Mouse (Mus musculus): Measurements from ENCODE around the gene Maz.

Maz gene

DNA sequence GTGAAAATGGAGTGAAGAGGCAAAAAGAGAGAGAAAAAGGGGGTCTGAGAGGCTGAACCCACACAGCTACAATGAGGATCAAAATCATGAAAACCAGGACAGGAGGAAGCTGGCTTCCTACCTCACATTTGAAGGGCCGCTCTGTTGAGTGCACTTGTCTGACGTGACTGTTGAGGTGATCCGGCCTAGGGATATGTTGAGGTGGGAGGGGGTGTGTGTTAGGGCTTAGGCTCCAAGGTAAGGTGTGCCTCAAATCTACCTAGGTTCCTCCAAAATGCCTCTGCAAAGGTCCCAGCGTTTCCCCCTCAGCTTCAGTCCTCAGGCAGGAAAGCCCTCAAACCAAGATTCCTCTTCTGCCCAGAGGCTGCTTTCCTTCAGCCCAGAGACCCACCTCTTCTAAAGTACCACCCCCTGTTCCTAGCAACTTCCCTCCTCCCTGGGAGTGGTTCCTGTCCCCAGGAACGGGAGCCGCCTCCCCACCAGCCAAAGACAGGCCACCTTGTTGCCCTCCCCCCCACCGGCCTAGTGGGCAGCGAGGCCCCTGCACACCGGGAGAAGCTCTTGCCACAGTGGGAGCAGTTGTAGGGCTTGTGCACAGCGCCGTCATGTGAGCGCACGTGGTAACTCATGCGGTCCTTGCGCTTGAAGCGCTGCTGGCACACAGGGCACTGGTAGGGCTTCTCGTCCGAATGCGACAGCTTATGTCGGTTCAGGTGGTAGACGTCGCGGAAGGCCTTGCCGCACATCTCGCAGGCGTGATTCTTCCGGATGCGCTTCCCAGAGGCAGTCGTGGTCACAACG lies 1.9 kb downstream of the Maz start:
- CTCF ChIA-PET: interaction anchor here (0.6 to 4.5 kb wide), 7 partner anchors 8 to 209 kb away, joined by 3 to 44 read pairs (median 7); partner anchors contain the start of genes Pagr1a (in 4 of the 4) and Pagr1b (in 3 of the 4)
- POLR2A ChIA-PET: interaction anchor here (0.5 to 7.5 kb wide), 45 partner anchors 8 to 631 kb away, joined by 3 to 280 read pairs (median 5); partner anchors contain the start of genes Pagr1a (in 4 of the 4), Pagr1b (in 4 of the 4), Fam57b (in 3 of the 4) and Kif22 (in 3 of the 4)

DNA sequence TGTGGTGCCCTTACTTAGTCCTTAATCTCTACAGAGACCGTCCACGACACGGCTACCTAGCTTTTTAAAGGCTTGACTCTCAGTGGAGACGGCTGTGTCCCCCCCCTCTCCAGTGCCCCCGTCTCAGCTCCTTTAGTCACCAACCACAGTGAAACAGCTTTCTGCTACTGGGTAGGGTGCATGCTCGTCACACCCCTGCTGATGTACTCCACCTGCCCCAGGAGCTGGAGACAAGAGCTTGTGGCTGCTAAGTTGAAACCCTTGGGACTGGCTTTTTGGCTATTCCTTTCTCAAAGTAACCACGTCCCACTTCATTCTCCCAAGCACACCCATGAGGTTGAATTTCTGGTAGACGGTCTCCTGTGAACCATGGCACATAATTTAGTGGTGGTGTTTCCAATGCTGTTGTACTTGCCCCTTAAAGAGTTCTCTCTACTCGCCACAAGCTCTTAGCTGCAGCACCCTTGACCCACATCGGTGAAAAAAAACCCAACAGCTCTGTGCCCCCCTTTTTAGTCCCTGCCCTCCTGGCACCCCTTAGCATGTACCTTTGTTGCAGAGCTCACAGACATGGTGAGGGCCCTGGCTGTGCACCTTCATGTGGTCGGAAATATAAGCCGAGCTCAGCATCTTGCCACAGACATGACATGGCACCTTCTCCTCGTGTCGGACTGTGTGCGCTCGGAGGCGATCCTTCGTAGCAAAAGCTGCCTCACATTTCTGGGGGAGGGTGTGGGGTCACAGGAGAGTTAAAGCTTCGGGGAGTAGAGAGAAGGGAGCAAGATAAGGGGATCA lies 2.7 kb downstream of the Maz start:
- ChIA-PET CTCF (interaction anchor here in 2 of 4 experiments (0.7 to 4.5 kb wide), 4 partner anchors 8 to 262 kb away, joined by 3 to 44 read pairs (median 6); partner anchors contain the start of genes Pagr1a (in 1 of the 2) and Pagr1b (in 1 of the 2)), POLR2A (interaction anchor here in 3 of 4 experiments (0.5 to 7.5 kb wide), 33 partner anchors 9 to 242 kb away, joined by 3 to 280 read pairs (median 4); partner anchors contain the start of genes Kif22 (in 3 of the 3), Fam57b (in 2 of the 3), Mvp (in 2 of the 3) and Pagr1a (in 2 of the 3))

GRCm38 (mm10) chr7:127023272-127023691 lies 3.6 kb downstream of the Maz start:
- ChIA-PET CTCF (interaction anchor here in 2 of 4 experiments (0.5 to 0.6 kb wide), 2 partner anchors 60 to 80 kb away, joined by 4 read pairs; no protein-coding TSS in a partner anchor), POLR2A (interaction anchor here in 2 of 4 experiments (0.7 to 7.5 kb wide), 13 partner anchors 8 to 238 kb away, joined by 3 to 280 read pairs (median 14); partner anchors contain the start of genes Fam57b (in 2 of the 2), Kif22 (in 2 of the 2), Mvp (in 2 of the 2) and Pagr1a (in 2 of the 2))

DNA sequence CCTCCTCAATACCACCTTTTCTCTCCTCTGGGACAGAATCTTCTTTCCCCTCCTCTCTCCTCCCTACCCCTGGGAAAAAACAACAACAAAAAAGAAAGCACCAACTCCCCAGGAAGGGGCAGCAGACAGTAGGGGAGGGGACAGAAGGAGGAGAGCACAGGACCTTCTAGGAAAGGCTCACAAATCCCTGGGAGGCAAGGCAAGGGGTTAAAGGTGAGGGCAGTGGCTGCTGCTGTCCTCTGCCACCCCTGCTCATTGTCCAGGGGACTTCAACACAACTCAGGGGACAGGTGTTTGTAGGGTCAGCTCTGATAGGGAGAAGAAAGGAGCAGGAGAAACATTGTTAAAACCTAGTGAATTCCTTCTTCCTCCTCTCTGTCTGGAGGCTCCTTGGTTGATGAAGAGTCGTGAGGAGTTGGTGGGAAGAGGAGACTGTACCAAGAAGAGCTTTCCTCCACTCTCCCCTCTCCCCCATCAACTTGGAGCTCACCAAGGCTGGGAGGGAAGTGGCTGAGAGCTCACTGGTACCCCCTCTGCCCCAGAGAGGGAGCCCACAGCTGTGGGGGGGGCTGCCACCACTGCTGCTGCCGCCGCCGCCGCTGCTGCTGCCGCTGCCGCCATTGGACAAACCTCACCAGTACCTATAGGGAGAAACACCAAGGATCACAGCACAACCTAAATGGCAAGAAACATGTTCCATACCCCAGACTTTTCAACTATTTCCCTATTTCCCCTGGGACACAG lies 4.1 kb downstream of the Maz start:
- POLR2A ChIA-PET: interaction anchor here in 3 of 4 experiments (1.0 to 7.5 kb wide), 12 partner anchors 8 to 229 kb away, joined by 3 to 280 read pairs (median 4); partner anchors contain the start of genes Mvp (in 2 of the 3), Pagr1a (in 2 of the 3) and Pagr1b (in 2 of the 3)
- CTCF ChIA-PET: interaction anchor here in 2 of 4 experiments (0.5 to 0.6 kb wide), 2 partner anchors 61 to 81 kb away, joined by 4 read pairs; no protein-coding TSS in a partner anchor

GRCm38 (mm10) chr7:127021563-127022527 lies 5.0 kb downstream of the Maz start:
- CTCF ChIA-PET: interaction anchor here in 1 of 4 experiments (0.8 kb wide), 1 partner anchor 329 kb away, joined by 3 read pairs; no protein-coding TSS in a partner anchor
- POLR2A ChIA-PET: interaction anchor here in 3 of 4 experiments (0.7 to 7.5 kb wide), 25 partner anchors 8 to 235 kb away, joined by 3 to 280 read pairs (median 4); partner anchors contain the start of genes AI467606 (in 1 of the 3), Cd2bp2 (in 1 of the 3), Fam57b (in 1 of the 3) and Hirip3 (in 1 of the 3)

DNA sequence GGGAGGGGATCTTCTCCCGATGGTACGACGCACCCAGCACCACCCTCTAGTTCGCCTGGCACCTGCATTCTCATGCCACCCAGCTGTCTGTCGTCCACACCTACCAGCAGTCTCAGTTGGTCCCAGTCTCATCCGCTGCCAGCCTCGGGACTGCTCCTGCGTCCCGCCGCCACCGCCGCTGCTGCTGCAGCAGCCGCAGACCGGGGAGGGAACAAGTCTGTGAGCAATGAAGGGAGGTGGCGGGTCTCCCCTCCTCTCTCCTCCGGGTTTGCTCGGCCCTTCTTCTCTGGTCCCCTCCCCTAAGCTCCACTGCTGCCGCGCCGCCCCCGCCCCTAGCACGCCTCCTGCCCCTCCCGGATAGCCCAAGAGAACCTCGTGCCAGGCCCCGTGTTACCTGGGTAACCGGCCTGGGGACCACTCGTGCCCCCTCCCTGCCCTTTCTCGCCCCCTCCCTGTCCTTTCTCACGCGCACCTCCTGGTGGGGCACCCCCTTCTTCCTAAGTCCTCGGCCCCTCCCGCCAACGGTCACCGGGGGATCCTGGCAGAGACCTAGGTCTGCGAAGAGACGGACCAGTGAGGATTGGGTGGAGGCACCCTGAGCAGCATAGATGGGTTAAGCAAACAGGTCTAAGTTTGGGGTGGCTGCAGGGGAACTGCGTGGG lies 5.8 kb downstream of the Maz start, which contains the start of the genes Gm42742 and Prrt2:
Gene Gm42742, minus strand, starts transcription at position 197 of the 662 bp plus-strand sequence.
Gene Prrt2, minus strand, starts transcription at position 311 of the 662 bp plus-strand sequence.
- CTCF ChIA-PET: interaction anchor here in 1 of 4 experiments (0.5 to 1.6 kb wide), 3 partner anchors 12 to 329 kb away, joined by 3 read pairs; no protein-coding TSS in a partner anchor
- POLR2A ChIA-PET: interaction anchor here in 3 of 4 experiments (0.7 to 7.5 kb wide), 22 partner anchors 8 to 235 kb away, joined by 3 to 280 read pairs (median 4); partner anchors contain the start of genes AI467606 (in 1 of the 3), Cd2bp2 (in 1 of the 3), Fam57b (in 1 of the 3) and Hirip3 (in 1 of the 3)

DNA sequence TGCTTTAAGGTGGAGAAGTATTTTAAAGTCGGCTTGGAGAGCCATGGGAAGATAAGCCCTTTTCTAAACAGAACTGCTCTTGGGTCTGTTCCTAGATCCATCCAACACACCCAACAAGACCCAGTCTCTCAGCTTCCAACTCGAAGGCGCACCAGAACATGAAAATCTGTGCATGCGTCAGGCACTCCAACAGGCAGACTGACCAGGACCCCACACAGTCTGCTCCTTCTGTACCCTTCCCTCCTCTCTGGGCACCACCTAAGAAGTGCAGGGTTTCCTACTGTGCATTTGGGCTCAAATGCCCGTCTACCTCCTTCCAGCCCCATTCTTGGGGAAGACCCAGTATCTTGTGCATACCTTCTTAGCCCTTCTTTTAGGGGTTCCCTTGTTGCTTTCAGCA lies 6.3 kb downstream of the Maz start:
- ChIA-PET CTCF (interaction anchor here in 1 of 4 experiments (0.5 to 1.6 kb wide), 2 partner anchors 11 to 58 kb away, joined by 3 read pairs; no protein-coding TSS in a partner anchor), POLR2A (interaction anchor here in 3 of 4 experiments (1.1 to 3.1 kb wide), 8 partner anchors 9 to 222 kb away, joined by 3 to 15 read pairs (median 10); partner anchors contain the start of genes AI467606 (in 1 of the 3), Fam57b (in 1 of the 3) and Kif22 (in 1 of the 3))

GRCm38 (mm10) chr7:127020031-127020430 lies 6.8 kb downstream of the Maz start:
- CTCF ChIA-PET: interaction anchor here in 1 of 4 experiments (1.6 kb wide), 1 partner anchor 11 kb away, joined by 3 read pairs; no protein-coding TSS in a partner anchor
- POLR2A ChIA-PET: interaction anchor here in 2 of 4 experiments (1.2 to 3.1 kb wide), 4 partner anchors 11 to 222 kb away, joined by 4 to 15 read pairs (median 10); partner anchors contain the start of genes Fam57b (in 1 of the 2) and Kif22 (in 1 of the 2)

DNA sequence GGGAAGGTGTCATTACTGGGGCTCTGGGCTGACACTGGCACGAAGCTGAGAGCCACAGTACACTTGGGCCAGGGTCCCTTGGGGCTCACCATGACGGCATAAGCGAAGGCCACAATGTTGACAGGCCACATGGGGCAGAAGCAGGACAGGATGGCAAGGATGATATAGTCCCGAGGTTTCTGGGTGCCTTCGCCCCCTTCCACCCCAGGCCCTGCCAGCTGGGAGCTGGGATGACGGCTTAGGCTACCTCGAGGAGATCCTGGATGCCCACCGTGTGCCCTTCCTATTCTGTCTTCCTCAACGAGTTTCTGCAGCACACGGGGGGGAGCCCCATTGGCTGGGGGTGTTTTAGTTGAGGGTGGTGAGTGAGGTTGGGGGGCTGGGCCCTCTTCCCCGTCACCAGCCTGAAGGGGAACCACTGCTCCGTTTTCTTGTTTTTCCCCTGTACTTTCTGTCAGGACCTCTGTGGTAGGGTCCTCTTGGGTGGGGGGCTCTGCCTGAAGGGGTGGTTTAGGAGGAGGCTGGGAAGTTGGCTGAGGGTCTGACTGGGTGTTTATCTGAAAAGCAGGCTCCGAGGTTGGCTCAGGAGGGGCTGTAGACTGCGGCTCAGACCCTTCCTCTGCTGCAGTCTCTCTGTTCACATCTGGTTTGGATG lies 7.4 kb downstream of the Maz start:
- ChIA-PET CTCF (interaction anchor here in 1 of 4 experiments (1.6 kb wide), 1 partner anchor 10 kb away, joined by 3 read pairs; no protein-coding TSS in a partner anchor), POLR2A (interaction anchor here in 3 of 4 experiments (0.6 to 3.1 kb wide), 5 partner anchors 11 to 71 kb away, joined by 3 to 10 read pairs (median 4); partner anchors contain the start of gene Kif22 (in 1 of the 3))

GRCm38 (mm10) chr7:127018416-127019305 lies 8.2 kb downstream of the Maz start:
- POLR2A ChIA-PET: interaction anchor here in 3 of 4 experiments (0.6 to 13.6 kb wide), 7 partner anchors 6 to 172 kb away, joined by 3 to 280 read pairs (median 6); partner anchors contain the start of genes Maz (in 3 of the 3) and Prrt2 (in 1 of the 3)
- CTCF ChIA-PET: no interaction called here

DNA sequence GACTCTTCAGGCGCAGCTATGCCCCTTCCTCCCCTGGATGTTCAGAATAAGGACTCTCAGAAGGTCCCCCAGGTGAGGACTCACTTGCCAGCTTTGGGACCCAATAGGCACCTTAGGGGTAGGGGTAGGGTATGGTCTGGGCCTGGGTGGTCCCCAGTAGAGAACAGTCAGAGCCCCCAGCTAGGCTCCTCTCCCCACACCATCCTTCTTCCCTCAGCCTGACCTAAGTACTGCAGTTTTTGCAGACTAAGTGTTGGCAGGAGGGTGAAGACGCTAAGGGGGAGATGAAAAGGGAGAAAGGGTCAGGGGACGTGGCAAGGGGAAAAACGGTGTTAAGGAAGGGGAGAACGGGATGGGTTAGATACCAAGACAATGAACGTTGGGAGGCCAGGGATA lies 8.9 kb downstream of the Maz start:
- ChIA-PET CTCF (interaction anchor here in 3 of 4 experiments (0.7 to 3.0 kb wide), 9 partner anchors 8 to 543 kb away, joined by 3 to 44 read pairs (median 4); partner anchors contain the start of genes Maz (in 1 of the 3) and Sh2b1 (in 1 of the 3)), POLR2A (interaction anchor here (0.6 to 13.6 kb wide), 22 partner anchors 7 to 1561 kb away, joined by 3 to 280 read pairs (median 4); partner anchors contain the start of genes Maz (in 4 of the 4), Cd2bp2 (in 1 of the 4), Fam57b (in 1 of the 4) and Kat8 (in 1 of the 4))

DNA sequence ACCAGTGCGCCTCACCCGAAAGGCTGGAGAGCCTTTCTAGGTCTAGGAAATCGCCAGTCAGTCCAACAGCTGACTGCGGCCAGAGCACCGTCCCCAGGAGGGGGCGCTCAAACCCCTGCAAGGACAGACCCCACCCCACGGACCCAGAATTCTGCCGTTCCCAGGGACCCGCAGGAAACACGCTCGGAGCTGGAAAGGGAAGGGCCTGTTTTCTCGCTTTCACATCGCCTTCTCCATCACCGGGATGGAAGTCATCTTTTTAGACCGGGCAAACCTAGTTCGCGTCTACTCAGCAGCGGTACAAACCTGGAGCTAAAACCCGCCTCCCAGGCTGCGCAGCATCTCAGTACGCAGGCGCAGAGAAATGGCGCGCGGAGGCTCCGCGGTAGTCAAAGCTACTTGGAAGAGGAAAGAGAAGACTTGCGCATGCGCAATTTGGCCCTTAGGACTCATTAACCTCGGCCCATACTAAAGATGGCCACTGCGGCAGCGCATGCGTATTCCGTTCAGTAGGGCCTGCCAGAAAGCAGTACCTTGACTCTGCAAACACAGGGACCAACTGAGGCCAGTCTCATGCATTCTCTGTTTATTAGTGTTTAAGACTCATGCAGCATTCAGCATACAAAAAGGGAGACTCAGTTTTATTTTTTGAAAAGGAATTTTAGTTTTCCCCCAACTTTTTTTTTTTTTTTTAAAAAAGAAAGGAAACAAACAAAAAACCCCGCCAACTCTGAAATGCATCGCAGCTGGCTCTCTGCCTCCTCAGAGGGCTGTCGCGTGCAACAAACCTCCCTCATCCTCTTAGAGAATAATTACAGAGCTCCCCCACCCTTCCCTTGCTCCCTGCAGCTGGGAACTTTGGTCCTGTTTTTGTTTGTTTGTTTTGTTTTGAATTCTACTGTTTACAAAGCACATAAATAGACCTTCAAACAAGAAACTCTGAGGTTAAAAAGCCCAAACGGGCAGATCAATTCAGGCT lies 9.6 kb downstream of the Maz start, which contains the start of gene Pagr1a:
Gene Pagr1a, minus strand, starts transcription at position 382 of the 979 bp plus-strand sequence.
- ChIA-PET CTCF (interaction anchor here (0.6 to 3.0 kb wide), 46 partner anchors 8 to 589 kb away, joined by 3 to 44 read pairs (median 4); partner anchors contain the start of genes Maz (in 4 of the 4), Kif22 (in 2 of the 4), AI467606 (in 1 of the 4) and Sh2b1 (in 1 of the 4)), POLR2A (interaction anchor here (0.6 to 13.6 kb wide), 78 partner anchors 7 to 1561 kb away, joined by 3 to 280 read pairs (median 4); partner anchors contain the start of genes Maz (in 4 of the 4), Kif22 (in 3 of the 4), Hirip3 (in 2 of the 4) and Ino80e (in 2 of the 4))
